Mouse (Mus musculus) c-Kit-positive CD71-positive TER-119-positive erythroid progenitor cells, embryonic 14.5 days (primary cell): ENCODE measurements around the gene Nppb.

ENCODE experiments used
- DNase-seq: peaks from one replicate; pipeline ENCODE4 v3.0.0-alpha.2; 2013; ENCODE audit warnings: low spot score

The Nppb gene

DNA sequence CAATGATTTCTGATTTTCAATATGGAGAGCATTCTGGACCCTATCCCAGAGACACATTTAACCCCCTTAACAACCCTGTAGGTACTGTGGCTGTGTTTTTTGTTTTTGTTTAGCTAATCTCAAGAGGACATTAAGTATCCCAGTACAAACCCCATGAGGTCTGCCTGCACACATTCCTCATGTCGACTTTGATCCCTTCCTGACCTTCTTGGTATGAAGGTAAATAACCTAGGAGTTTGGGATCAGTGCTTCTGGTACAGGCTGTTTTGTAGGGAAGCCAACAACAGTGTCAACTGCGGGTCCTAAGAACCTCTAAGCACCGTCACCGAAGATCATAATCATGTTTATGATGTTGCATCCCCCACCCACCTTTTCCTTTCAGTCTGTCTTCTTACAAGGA is 7.9 kb upstream of the Nppb start:
- DNase-seq: no peak

DNA sequence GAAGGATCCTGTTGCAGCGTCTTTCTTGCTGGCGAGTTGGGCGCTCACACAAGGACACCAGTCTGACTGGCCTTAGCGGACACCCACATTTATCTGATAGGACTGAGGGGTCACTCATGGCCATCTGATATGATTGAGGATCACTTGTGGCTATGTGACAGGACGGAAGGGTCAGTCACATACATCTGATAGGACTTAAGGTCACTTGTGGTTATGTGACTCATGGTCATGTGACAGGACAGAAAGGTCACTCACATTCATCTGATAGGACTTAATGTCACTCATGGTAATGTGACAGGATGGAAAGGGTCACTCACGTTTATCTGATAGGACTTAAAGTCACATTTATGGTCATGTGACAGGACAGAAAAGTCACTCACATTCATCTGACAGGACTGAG is 7.2 kb upstream of the Nppb start:
- no peak for DNase-seq

DNA sequence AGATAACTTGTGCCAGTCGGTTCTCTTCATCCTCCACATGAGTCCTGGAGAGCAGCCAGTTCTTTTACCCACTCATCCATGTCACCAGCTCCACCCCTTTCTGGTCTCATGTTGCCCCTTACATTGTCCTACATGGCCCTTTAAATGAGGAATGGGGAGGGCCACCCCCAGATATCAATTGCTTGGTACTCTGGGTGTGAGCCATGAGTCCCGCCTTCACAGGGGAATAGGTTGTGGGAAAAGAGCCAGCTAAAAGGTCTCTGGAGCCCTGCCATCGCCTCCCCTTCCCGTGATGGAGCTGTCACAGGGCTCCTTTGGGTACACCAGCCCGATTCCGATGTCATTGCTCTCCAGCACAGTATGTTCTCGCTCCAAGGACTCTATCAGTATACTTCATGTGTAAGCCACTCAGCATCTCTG is 6.1 kb upstream of the Nppb start:
- DNase-seq: no peak

DNA sequence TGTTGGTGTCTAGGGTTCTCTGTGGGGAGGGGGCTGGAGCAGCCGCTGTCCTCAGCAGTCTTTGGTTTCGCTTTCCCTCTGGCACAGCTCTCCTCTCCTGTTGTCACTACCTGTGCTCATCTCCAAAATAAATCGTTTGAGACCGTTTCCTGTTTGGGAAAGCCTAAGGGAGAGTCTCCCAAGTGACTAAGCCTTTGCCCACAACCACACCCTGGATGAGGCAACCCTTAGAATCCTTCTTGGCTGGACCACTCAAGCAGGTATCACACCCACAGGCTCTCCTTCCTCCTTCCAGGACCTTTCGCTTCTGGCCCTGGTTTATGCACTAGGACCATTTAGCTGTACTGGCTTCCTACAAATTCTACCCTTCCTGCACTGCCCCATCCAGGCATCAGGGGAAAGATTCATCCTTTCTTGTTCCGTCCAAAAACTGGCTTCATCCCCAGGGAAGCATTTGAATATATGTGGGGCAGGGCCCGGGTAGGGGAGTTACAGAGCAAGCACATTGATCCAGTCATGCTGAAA is 8.0 kb downstream of the Nppb start:
- no peak for DNase-seq

DNA sequence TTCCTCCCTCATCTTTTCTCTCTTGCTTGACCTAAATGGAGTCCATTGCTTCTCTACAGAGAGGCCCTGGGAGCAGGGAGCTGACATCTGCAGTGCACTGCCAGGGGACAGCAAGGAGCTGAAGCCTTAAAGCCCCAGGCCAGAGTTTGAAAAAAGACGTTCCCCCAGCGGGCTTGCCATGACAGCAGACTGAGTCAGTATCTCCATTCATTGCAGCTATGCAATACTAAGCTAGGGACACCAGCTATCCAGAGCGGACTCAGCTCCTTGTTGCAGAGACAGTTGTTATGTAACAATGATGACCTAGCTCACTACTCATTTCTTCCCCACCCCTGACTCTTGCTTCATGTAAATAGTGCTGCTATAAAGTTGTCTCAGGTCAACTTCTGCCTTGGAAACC is 9.7 kb downstream of the Nppb start:
- no peak for DNase-seq

DNA sequence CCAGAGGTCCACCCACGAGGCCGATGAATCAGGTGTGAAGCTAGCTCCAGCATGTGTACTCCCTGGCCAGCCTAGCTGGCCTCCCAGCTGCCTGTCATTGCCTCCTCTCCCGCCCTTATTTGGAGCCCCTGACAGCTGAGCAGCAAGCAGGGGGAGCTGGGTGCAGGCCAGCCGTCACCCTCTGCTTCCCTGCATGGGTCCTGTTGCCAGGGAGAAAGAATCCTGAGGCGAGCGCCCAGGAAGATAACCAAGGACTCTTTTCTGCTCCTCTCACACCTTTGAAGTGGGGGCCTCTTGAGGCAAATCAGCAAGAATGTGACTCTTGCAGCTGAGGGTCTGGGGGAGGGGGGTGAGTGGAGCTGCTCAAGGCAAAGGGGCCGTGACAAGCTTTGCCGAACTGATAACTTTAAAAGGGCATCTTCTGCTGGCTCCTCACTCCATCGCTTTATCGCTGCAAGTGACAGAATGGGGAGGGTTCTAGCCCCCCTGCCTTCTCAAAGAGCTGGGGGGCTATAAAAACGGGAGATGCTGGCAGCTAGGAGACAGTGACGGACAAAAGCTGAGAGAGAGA is 14.7 kb downstream of the Nppb start, which contains the start of gene Nppa:
Gene Nppa (plus strand): TSS at position 521 of the 571 bp plus-strand sequence.
- DNase-seq: no peak

DNA sequence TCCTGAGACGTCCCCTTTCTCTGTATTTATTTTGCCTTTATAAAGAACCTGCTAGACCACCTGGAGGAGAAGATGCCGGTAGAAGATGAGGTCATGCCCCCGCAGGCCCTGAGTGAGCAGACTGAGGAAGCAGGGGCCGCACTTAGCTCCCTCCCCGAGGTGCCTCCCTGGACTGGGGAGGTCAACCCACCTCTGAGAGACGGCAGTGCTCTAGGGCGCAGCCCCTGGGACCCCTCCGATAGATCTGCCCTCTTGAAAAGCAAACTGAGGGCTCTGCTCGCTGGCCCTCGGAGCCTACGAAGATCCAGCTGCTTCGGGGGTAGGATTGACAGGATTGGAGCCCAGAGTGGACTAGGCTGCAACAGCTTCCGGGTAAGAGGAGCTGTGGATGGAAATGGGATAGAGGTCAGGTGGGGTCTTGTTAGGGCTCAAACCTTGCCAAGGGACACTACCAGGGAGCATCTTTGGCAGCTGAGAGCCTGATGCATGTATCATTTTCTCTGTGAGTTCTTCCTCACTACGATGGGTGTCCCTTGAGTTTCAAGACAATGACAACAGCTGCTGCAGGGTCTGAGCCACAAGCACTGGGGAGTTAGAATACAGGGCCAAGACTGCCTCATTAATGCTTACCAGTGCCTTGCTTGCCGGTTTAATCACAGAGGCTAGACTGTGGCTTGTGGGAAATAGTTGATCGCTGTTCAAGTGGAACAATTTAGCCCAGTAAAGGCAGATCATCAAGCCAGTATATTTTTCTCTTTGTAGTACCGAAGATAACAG is 15.6 kb downstream of the Nppb start:
- DNase-seq: no peak

DNA sequence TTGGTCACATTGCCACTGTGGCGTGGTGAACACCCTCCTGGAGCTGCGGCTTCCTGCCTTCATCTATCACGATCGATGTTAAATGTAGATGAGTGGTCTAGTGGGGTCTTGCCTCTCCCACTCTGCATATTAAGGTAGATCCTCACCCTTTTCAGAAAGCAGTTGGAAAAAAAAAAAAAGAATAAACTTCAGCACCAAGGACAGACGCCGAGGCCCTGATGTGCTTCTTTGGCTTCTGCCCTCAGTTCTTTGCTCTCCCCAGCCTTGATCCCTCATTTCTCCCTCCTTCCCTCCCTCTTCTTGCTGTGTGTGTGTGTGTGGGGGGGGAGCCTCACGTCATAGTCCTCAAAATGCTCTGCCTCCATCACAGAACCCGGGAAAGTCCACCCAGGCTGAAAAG is 16.3 kb downstream of the Nppb start:
- no peak for DNase-seq

DNA sequence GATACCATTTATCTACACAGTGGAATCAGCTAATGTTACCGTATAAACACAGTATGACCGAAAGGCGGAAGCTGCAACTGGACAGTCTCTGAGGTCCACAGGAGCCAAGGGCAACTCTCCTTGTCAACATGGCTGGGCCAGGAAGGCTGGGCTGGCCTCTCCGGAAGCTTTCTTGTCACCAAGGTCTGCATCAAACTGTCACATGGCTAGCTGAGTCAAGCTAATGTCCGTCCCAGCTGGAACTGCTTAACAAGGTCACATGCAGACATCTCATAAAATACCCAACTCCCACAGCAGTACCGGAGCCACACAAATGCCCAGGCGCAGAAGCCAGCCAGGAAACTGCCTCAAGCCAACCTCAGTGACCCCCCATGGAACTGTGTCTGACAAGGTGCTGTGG is 18.8 kb downstream of the Nppb start:
- no peak for DNase-seq

DNA sequence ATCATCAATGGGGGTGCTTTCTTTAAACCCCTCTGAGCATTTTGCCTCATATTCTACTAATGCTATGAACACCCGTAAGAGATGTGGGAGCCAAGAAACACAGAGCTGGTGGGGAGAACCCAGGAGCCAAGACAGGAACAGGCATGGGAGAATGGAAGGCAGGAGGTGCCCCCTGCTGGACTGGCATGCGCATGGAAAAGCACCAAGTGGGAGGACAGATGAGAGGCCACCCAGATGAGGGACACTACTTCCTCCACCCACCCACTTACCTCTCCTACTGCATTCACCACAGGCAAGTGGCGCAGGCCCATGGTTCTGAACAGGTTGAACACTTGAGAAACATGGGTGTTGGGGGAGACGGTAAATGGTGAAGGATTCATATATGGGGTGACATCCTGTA is 22.8 kb downstream of the Nppb start:
- DNase-seq: no peak

DNA sequence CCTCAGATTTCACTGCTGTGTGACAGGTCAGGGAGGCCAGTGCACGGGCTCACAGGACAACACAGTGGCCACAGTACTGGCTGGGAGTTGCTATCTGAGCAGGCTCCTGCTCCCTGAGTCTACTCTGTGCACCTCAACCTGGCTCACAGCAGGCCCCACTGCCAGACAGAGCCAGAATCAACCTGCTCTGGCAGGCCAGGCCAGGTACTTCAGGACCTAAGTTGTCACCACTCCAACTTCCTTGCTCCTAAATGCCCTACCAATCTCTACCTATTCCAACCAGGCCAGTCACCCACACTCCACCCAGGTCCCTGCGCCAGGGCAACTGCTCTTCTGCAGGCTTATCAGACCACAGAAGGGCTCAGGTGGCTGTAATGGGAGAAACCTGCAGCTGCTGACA is 24.1 kb downstream of the Nppb start:
- DNase-seq: no peak

DNA sequence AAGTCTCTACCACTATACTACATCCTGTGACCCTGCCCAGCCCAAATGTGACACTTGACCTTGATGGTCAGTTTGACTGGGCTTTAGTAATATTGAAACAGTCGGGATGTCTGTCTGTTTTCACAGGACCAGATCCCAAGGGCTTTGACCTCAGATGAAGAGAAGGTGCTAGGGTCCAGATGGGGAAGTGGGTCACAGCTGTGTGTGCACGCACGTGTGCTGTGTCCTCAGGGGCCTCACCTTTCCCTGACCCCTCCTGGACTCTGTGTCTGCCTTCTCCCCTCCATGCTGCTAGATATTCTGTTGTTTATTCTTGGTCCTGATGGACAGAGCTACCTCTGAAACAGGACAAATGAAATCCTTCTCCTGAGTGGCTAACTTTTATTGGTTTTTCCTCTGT is 25.7 kb downstream of the Nppb start:
- no peak for DNase-seq

DNA sequence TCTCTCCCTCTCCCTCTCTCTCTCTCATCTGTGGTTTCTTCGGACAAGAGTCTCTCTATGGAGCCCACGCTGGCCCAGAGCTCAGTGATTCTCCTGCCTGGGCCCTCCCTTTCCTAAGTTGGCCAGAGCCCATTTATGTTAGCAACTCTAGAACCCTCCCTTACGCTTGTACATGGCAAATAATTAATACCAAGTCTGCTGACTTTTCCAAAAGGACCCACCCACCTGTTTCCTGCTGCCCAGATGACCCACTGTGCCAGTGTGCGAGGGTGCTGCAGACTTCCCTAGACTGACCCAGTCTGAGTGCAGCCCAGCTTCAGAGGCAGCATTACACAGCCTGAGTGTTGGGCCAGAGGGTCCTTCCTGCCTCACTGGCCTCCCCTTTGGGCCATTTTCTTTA is 26.6 kb downstream of the Nppb start:
- DNase-seq: no peak

DNA sequence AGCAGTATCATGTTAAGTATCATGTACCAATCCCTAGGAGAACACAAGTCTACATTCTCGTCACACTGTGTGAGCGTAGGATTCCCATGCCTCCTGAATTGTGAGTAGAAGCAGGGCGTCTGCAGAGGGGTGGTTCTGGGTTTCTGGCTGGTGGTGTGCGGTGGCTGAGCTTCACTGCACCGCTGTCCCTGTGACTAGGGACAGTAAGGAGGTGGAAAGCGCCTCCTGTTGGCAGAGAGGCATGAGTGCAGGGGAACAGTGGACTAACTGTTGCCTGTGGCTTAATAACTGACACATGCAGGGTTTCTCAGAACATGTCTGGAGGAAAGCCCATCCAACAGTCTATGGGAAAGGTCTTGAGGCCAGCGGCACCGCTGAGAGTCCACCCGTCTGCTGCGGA is 29.8 kb downstream of the Nppb start:
- no peak for DNase-seq

DNA sequence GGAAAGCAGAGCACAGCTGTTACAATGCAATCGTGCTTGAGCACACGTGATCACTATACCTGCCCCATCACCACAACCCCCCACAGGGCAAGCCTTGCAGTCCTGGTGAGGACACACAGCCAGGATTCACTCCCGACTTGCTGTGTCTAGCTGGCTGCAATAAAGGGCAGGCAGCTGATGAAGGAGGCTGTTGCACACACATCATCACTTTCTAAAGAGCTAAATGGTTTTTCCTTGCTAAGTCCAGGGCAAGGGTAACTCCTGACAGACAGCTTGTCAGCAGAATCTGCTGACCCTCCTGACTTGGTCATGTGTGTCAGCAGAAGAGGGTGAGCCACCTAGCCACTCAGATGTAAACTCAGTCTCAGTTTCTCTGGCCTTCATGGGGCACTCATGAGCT is 31.4 kb downstream of the Nppb start:
- no peak for DNase-seq

DNA sequence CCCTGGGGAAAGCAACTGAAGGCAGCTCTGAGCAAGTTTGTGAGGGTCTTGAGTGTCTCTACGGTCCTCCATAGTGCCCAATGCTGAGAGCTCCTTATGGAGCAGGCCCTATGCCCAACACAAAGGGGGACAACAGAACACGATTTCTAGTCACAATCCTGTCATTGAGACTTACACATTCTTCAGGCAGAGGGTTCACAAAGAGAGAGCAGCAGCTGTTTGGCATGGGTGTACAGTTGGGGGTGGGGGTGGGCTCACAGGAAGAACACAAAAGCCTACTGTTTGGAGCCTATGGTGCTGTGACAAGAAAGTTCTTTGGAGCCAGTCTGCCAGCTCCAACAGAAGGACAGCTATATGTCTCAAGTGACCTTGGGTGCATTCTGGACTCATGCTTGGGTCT is 32.8 kb downstream of the Nppb start:
- no peak for DNase-seq

DNA sequence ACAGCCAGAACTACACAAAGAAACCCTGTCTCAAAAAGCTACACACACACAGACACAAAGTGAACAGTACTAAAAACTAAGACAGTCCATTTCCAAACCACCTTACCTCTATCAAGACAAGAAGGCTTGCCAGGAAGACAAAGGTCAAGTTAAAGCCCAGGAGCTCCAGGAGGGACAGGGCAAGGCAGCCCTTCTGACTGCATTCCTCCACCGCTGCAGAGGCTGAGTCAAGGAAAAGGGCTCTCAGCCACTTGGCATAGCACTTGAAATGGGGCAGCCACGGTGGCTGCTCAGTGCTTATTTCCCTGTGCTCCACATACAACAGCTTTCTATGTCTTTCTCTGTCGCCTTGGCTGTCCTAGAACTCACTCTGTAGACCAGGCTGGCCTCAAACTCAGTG is 38.4 kb downstream of the Nppb start:
- DNase-seq: no peak

DNA sequence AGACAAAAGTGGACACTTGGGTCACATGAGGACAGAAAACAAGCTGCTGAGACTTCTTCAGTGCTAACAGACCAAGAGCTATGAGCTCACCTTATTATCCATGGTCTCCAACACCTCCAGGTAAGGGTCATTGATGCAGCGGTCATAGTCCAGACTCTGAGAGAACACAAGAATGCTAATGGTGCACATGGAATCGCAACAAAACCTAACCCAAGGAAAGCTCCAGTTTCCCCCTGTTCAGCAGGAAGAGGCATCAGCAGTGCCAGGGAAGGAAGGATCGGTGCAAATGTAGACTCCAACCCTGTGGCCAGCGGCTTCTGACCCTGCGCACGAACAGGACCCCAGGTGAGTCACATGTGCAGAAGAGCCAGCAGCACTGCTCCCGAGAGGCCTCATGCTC is 43.7 kb downstream of the Nppb start:
- no peak for DNase-seq

DNA sequence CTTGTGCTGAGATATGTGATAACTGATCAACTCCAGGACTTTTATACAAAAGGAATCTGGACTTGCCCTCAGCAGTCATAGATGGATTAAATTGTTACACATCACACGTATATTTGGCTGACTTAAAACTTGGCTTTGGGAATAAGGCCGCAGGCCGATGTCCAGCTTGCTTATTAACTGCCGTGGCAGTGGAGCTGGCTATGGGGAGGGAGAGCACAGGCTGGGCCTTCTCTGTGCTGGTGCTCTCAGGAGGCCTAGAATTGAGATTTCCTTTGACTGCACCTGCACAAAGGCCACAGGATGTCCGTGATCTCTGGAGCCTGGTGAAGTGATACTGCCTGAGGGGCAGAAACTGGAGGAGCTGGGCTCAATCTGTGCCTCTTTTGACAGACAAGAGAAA is 44.9 kb downstream of the Nppb start:
- no peak for DNase-seq

DNA sequence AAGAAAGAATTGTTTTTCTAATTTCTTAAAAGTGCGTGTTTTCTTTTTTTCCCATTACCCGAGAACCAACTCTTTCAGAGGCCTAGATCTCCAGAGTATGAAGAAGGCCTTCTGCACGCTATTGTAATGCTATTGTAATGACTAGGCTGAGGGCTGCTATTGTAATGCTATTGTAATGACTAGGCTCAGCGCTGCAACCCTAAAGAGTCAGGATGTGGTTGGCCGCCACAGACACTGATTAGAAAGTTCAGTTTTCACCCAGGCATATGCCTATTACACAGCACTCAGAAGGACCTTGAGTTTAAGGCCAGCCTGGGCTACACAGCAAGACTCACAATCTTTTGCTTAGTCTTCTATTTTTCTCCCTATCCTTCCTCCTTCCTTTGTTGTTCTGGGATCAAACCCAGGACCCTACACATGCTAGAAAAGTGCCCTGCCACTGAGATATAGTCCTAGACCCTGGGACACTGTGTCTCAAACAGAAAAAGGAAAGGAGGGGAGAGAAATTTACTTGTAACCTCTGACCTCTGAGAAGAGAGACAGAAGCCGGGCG is 48.3 kb downstream of the Nppb start:
- DNase-seq: no peak

DNA sequence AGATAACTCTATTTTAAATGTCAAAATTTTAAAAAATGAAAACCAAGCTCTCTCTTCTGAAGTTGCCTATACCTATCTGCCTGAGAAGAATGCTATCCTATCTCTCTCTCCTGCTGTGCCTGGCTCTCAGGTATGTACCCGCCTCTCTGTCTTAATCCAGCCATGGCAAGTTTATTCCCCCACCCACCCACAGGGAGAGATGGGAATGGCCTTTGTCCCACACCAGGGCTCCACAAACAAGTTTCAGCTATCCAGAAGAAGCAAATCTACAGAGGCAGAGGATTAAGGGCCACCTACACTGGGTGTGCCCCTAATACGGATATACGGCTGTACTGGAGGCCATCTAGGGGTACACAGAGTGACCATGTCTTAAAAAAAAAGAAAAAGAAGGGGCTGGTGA is 49.9 kb downstream of the Nppb start:
- DNase-seq: no peak
